ENCODE assay signal across 9 mouse cellular contexts in genomic region chr16:64872841-64873240, GRCm38 (mm10). TPM values are rescaled to one million over a fixed set of nuclear protein-coding genes. Genes with fewer than 3 reads are reported as not detected.
A peak's percentile ranks its signal among the peaks of the same experiment; 100 is the strongest.
DNase-seq lines count a peak whose midpoint lies in the region; ATAC-seq and TF ChIP-seq lines count a peak whose summit lies in the region.
"Had no signal": no experiment of that assay in that cellular context is flagged by ENCODE, and none has a peak within 500 bp of the region (broad histone marks: within the 10 kb centered on the region; RNA-seq: fewer than 3 reads in every experiment).

No protein-coding gene starts in this region.

- no peak overlapping the region for H3K27ac ChIP-seq in heart, embryonic 12.5 days (ENCODE audit: poor library complexity, severe bottlenecking)
- H3K27ac ChIP-seq in ES-Bruce4 (ENCODE audit: insufficient read depth, low read length): peak overlapping the region; percentile 93
- no peak overlapping the region for H3K27ac ChIP-seq in heart, embryonic 15.5 days
- peak overlapping the region; percentile 46; the same call in 1 of the 2 replicates for H3K27ac ChIP-seq in liver, postnatal 0 days (ENCODE audit: low read depth)

- no peaks in the 10 kb centered on the region for H3K27me3 ChIP-seq in heart, embryonic 12.5 days (replicated peaks)
- no peaks in the 10 kb centered on the region for H3K27me3 ChIP-seq in ES-Bruce4 (ENCODE audit: control insufficient read depth, insufficient read depth, low read length, poor library complexity, severe bottlenecking)
- H3K27me3 ChIP-seq in heart, embryonic 15.5 days: no peaks in the 10 kb centered on the region
- H3K27me3 ChIP-seq in liver, postnatal 0 days (ENCODE audit: insufficient read depth, low read length): no peaks in the 10 kb centered on the region
- H3K27me3 ChIP-seq: Patski had no signal

- no peaks in the 10 kb centered on the region for H3K9me3 ChIP-seq in heart, embryonic 12.5 days (replicated peaks)
- H3K9me3 ChIP-seq in ES-Bruce4 (replicated peaks; ENCODE audit: control insufficient read depth, insufficient read depth, low read length, poor library complexity, severe bottlenecking): no peaks in the 10 kb centered on the region
- no peaks in the 10 kb centered on the region for H3K9me3 ChIP-seq in heart, embryonic 15.5 days (replicated peaks)
- H3K9me3 ChIP-seq in liver, postnatal 0 days (ENCODE audit: low read length): no peaks in the 10 kb centered on the region

- no peak for TF ChIP-seq EP300 in ES-Bruce4 (IDR thresholded peaks at IDR 0.05; ENCODE audit: insufficient read depth, low read depth, low read length)
- TF ChIP-seq EP300 in liver, postnatal 0 days (IDR thresholded peaks at IDR 0.05; ENCODE audit: low read depth): no peak

- peak overlapping the region; percentile 62 for H3K4me2 ChIP-seq in heart, embryonic 12.5 days
- peak overlapping the region; percentile 68 for H3K4me2 ChIP-seq in heart, embryonic 15.5 days
- peak overlapping the region; percentile 78 for H3K4me2 ChIP-seq in liver, postnatal 0 days (ENCODE audit: low read depth, low read length)

- H3K36me3 ChIP-seq in heart, embryonic 12.5 days: no peaks in the 10 kb centered on the region
- H3K36me3 ChIP-seq in ES-Bruce4 (ENCODE audit: control insufficient read depth, insufficient read depth, low read length, poor library complexity, severe bottlenecking): no peaks in the 10 kb centered on the region
- H3K36me3 ChIP-seq in heart, embryonic 15.5 days: no peaks in the 10 kb centered on the region
- H3K36me3 ChIP-seq in liver, postnatal 0 days (replicated peaks; ENCODE audit: insufficient read depth, low read length): no peaks in the 10 kb centered on the region

- no peak for ATAC-seq in heart, embryonic 12.5 days (ENCODE audit: insufficient number of reproducible peaks, low FRiP score)
- no peak for ATAC-seq in heart, embryonic 15.5 days (replicated peaks; ENCODE audit: insufficient number of reproducible peaks, insufficient read depth, low FRiP score, low read depth)
- no peak for ATAC-seq in liver, postnatal 0 days

- no peak for TF ChIP-seq CTCF in ES-Bruce4 (IDR thresholded peaks at IDR 0.05; ENCODE audit: low read depth, low read length)
- TF ChIP-seq CTCF in liver, postnatal 0 days (IDR thresholded peaks at IDR 0.05; ENCODE audit: low read depth): no peak

- no peaks in the 10 kb centered on the region for H3K4me1 ChIP-seq in heart, embryonic 12.5 days (replicated peaks)
- H3K4me1 ChIP-seq in ES-Bruce4 (ENCODE audit: control insufficient read depth, insufficient read depth, low read length): peaks cover 3% of the 10 kb centered on the region
- H3K4me1 ChIP-seq in heart, embryonic 15.5 days (replicated peaks): no peaks in the 10 kb centered on the region
- no peaks in the 10 kb centered on the region for H3K4me1 ChIP-seq in liver, postnatal 0 days (ENCODE audit: insufficient read depth)

- WGBS in heart, embryonic 12.5 days: 7% methylated on average over 7 of the region's 7 CpGs
- WGBS in heart, embryonic 15.5 days: 10% methylated on average over 7 of the region's 7 CpGs
- 11% methylated on average over 7 of the region's 7 CpGs for WGBS in liver, postnatal 0 days (ENCODE audit: insufficient replicate concordance)

- DNase-seq in heart, postnatal 25 days (ENCODE audit: low spot score): no peak
- DNase-seq in liver, postnatal 0 days: no peak
- DNase-seq in yolk sac, embryonic 10.5 days (ENCODE audit: low spot score): no peak
- DNase-seq in spleen, adult 18-20 months: no peak
- no peak for DNase-seq in layer of hippocampus, adult 18-20 months (ENCODE audit: low spot score in 2 of 2)

- peak overlapping the region; percentile 41 for H3K4me3 ChIP-seq in heart, embryonic 12.5 days
- H3K4me3 ChIP-seq in ES-Bruce4 (ENCODE audit: low read depth, low read length): no peak overlapping the region
- H3K4me3 ChIP-seq in heart, embryonic 15.5 days: peak overlapping the region; percentile 67
- peak overlapping the region; percentile 71 for H3K4me3 ChIP-seq in liver, postnatal 0 days (ENCODE audit: low read depth, low read length)

- intact Hi-C loops in heart, postnatal 25 days (cut with DNase I): loop anchor here (2.0 to 5.0 kb wide), 2 partner anchors 20 to 101 kb away; partner anchors contain the start of gene 4930453N24Rik

- TF ChIP-seq POLR2A in ES-Bruce4 (IDR thresholded peaks at IDR 0.05; ENCODE audit: insufficient read depth, low read length): no peak

- no peak overlapping the region for H3K9ac ChIP-seq in heart, embryonic 12.5 days
- H3K9ac ChIP-seq in ES-Bruce4 (ENCODE audit: low read depth, poor library complexity, severe bottlenecking): peak overlapping the region; percentile 73; the same call in 1 of the 2 replicates
- H3K9ac ChIP-seq in heart, embryonic 15.5 days: peak overlapping the region; percentile 38; the same call in 1 of the 2 replicates
- peak overlapping the region; percentile 58 for H3K9ac ChIP-seq in liver, postnatal 0 days (replicated peaks)

RNA-seq across cellular contexts. Expression of gene Cggbp1, which starts 21.0 kb away (rescaled TPM):
- 78.3 and 80.8 TPM in 2 replicates for polyA plus RNA-seq in heart, embryonic 12.5 days (2016; fragmentation: Nextera tagmentation; extraction: Ambion mirVana)
- total RNA-seq in heart, postnatal 25 days (2021): 10 to 100 TPM; 38.2 to 44.0 TPM
- polyA plus RNA-seq in ES-Bruce4 (2011; ENCODE audit: insufficient read depth, insufficient read length, low read depth, missing spikeins): 60.9 and 72.9 TPM in 2 replicates
- 45.2 and 47.8 TPM in 2 replicates for polyA plus RNA-seq in heart, embryonic 15.5 days (2015; fragmentation: Nextera tagmentation; extraction: Ambion mirVana)
- 22.7 and 23.8 TPM in 2 replicates for polyA plus RNA-seq in liver, postnatal 0 days (2015; fragmentation: Nextera tagmentation; extraction: Ambion mirVana)
- total RNA-seq in layer of hippocampus, adult 18-20 months (2021): 10 to 100 TPM; 62.7 to 64.9 TPM

RNA-seq across cellular contexts. Expression of gene Zfp654, which starts 21.4 kb away (rescaled TPM):
- polyA plus RNA-seq in heart, embryonic 12.5 days (2016; fragmentation: Nextera tagmentation; extraction: Ambion mirVana): 10.0 and 10.3 TPM in 2 replicates
- 1 to 10 TPM; 8.8 to 9.9 TPM for total RNA-seq in heart, postnatal 25 days (2021)
- polyA plus RNA-seq in ES-Bruce4 (2011; ENCODE audit: insufficient read depth, insufficient read length, low read depth, missing spikeins): 12.0 and 12.1 TPM in 2 replicates
- 4.4 and 5.2 TPM in 2 replicates for polyA plus RNA-seq in heart, embryonic 15.5 days (2015; fragmentation: Nextera tagmentation; extraction: Ambion mirVana)
- 2.1 TPM in 2 replicates for polyA plus RNA-seq in liver, postnatal 0 days (2015; fragmentation: Nextera tagmentation; extraction: Ambion mirVana)
- total RNA-seq in layer of hippocampus, adult 18-20 months (2021): 10 to 100 TPM; 16.2 to 16.6 TPM

Comparison
In these comparisons a context has a peak if more than half of its experiments do, and no peak if none do; other contexts are left out.
1. H3K27ac ChIP-seq: peak in ES-Bruce4 (single experiment) and liver, postnatal 0 days (single experiment); none in heart, embryonic 12.5 days (single experiment) and heart, embryonic 15.5 days (single experiment).
2. Peak in every context shown above with its lines, with median percentiles within 50 percentile points of each other: H3K4me2 ChIP-seq.